Mouse (Mus musculus) limb, embryonic 11.5 days (tissue): ENCODE results near the gene Prkce. TPM values are rescaled to one million over a fixed set of nuclear protein-coding genes. Genes with fewer than 3 reads are reported as not detected.

Experiments
- ATAC-seq: fragments of 200-750 bp; cut with Nextera tagmentation; 2 replicates; pipeline ENCODE4 v1.8.0; 2017; ENCODE audit warnings: low read depth; ENCODE audit not compliant: insufficient number of reproducible peaks, low FRiP score, low TSS enrichment
- DNase-seq: peaks from one replicate; pipeline ENCODE4 v3.0.0-alpha.2; 2015; ENCODE audit warnings: low spot score
- H3K27ac ChIP-seq: fragments of 300-500 bp; sonication (generic); replicated peaks from 2 replicates; pipeline ENCODE4 v1.5.1; 2014; ENCODE audit warnings: low read depth, mild to moderate bottlenecking, low read length
- H3K27me3 ChIP-seq: fragments of 300-500 bp; sonication (generic); 2 replicates; pipeline ENCODE4 v1.6.1; 2014; ENCODE audit warnings: mild to moderate bottlenecking, low read length, mixed read lengths; ENCODE audit not compliant: control insufficient read depth, insufficient read depth
- H3K36me3 ChIP-seq: fragments of 300-500 bp; sonication (generic); 2 replicates; pipeline ENCODE4 v1.6.1; 2014; ENCODE audit warnings: mild to moderate bottlenecking, low read length, moderate library complexity, mixed read lengths; ENCODE audit not compliant: control insufficient read depth, insufficient read depth
- H3K4me1 ChIP-seq: fragments of 300-500 bp; sonication (generic); 2 replicates; pipeline ENCODE4 v1.6.1; 2014; ENCODE audit warnings: low read length, mixed read lengths; ENCODE audit not compliant: control insufficient read depth, insufficient read depth
- H3K4me2 ChIP-seq: fragments of 300-500 bp; sonication (generic); 2 replicates; pipeline ENCODE4 v1.6.1; 2014; ENCODE audit warnings: low read depth, mild to moderate bottlenecking, moderate library complexity; ENCODE audit not compliant: severe bottlenecking
- H3K4me3 ChIP-seq: fragments of 300-500 bp; sonication (generic); 2 replicates; pipeline ENCODE4 v1.5.1; 2014; ENCODE audit warnings: low read depth, low read length
- H3K9ac ChIP-seq: fragments of 300-500 bp; sonication (generic); 2 replicates; pipeline ENCODE4 v1.6.1; 2014; ENCODE audit warnings: mild to moderate bottlenecking, low read length
- H3K9me3 ChIP-seq: fragments of 300-500 bp; sonication (generic); 2 replicates; pipeline ENCODE4 v1.6.1; 2016; ENCODE audit warnings: low read length; ENCODE audit not compliant: control insufficient read depth
- WGBS: fragments of 180-500 bp; shearing (Covaris S2); extraction: QIAGEN DNeasy Blood & Tissue Kit; methylation state at CpG from one replicate; pipeline ENCODE4 v1.1.7; 2014; 5-methylcytosine and 5-hydroxymethylcytosine counted together
- polyA plus RNA-seq: library from polyadenylated mRNA; unstranded; fragments of >200 nt; fragmentation: Nextera tagmentation; extraction: Ambion mirVana; gene quantifications from 2 replicates; pipeline ENCODE4 v1.2.1, GENCODE M21; 2014

Gene Prkce
- polyA plus RNA-seq, 1 experiment from 2014 or later: 5.1 TPM

- Histone ChIP-seq H3K27me3 (no peaks in the 10 kb centered on the region), H3K4me3 (no peak overlapping the region), H3K9me3 (no peaks in the 10 kb centered on the region), H3K36me3 (no peaks in the 10 kb centered on the region), H3K9ac (no peak overlapping the region), H3K4me2 (no peak overlapping the region), H3K27ac (no peak overlapping the region), H3K4me1 (peaks cover 13% of the 10 kb centered on the region)
- ATAC-seq (no peak), DNase-seq (no peak)
- WGBS: 89% methylated on average over 7 of the region's 7 CpGs
These were observed 157.2 kb downstream of the Prkce start for GRCm38 (mm10) chr17:86324756-86325155.

- H3K9ac ChIP-seq: no peak overlapping the region
- H3K9me3 ChIP-seq: no peaks in the 10 kb centered on the region
- DNase-seq (no peak), ATAC-seq (no peak)
- WGBS: 84% methylated on average over 10 of the region's 10 CpGs
- no peaks in the 10 kb centered on the region for H3K36me3 ChIP-seq
- H3K27me3 ChIP-seq: no peaks in the 10 kb centered on the region
- no peak overlapping the region for H3K27ac ChIP-seq
- peaks cover 17% of the 10 kb centered on the region for H3K4me1 ChIP-seq
- H3K4me3 ChIP-seq: no peak overlapping the region
- no peak overlapping the region for H3K4me2 ChIP-seq
These were observed 157.7 kb downstream of the Prkce start for GRCm38 (mm10) chr17:86325317-86325716.

GRCm38 (mm10) chr17:86327958-86328357 is 160.4 kb downstream of the Prkce start:
- WGBS: 71% methylated on average over 4 of the region's 4 CpGs
- DNase-seq: no peak
- no peak overlapping the region for H3K4me2 ChIP-seq
- H3K4me1 ChIP-seq: peaks cover 28% of the 10 kb centered on the region
- no peaks in the 10 kb centered on the region for H3K9me3 ChIP-seq
- ATAC-seq: no peak
- H3K27me3 ChIP-seq: no peaks in the 10 kb centered on the region
- no peak overlapping the region for H3K27ac ChIP-seq
- no peaks in the 10 kb centered on the region for H3K36me3 ChIP-seq
- H3K9ac ChIP-seq: no peak overlapping the region
- no peak overlapping the region for H3K4me3 ChIP-seq

GRCm38 (mm10) chr17:86329273-86330075 is 161.9 kb downstream of the Prkce start:
- WGBS: 22% methylated on average over 16 of the region's 16 CpGs
- H3K9me3 ChIP-seq: no peaks in the 10 kb centered on the region

GRCm38 (mm10) chr17:86330076-86330955 is 162.7 kb downstream of the Prkce start:
- H3K4me1 ChIP-seq: peaks cover 28% of the 10 kb centered on the region
- WGBS: 42% methylated on average over 16 of the region's 16 CpGs
- 0 out of 2 replicates have a peak overlapping the region, but pooled peaks have one; percentile 15 for H3K27ac ChIP-seq
- H3K27me3 ChIP-seq: no peaks in the 10 kb centered on the region
- no peaks in the 10 kb centered on the region for H3K36me3 ChIP-seq
- no peak overlapping the region for H3K4me2 ChIP-seq
- H3K4me3 ChIP-seq: no peak overlapping the region
- no peak overlapping the region for H3K9ac ChIP-seq
- ATAC-seq (peak; percentile 52; the same call in 1 of the 2 replicates), DNase-seq (peak; percentile 49)
- no peaks in the 10 kb centered on the region for H3K9me3 ChIP-seq

More at GRCm38 (mm10) chr17:86329273-86330075, 161.9 kb downstream of the Prkce start:
- ATAC-seq (peak; percentile 41; the same call in 1 of the 2 replicates), DNase-seq (no peak)
- no peaks in the 10 kb centered on the region for H3K36me3 ChIP-seq
- no peak overlapping the region for H3K9ac ChIP-seq
- H3K27ac ChIP-seq: no peak overlapping the region
- H3K4me1 ChIP-seq: peaks cover 28% of the 10 kb centered on the region
- no peaks in the 10 kb centered on the region for H3K27me3 ChIP-seq
- H3K4me3 ChIP-seq: no peak overlapping the region
- H3K4me2 ChIP-seq: peak overlapping the region; percentile 21; the same call in 1 of the 2 replicates

GRCm38 (mm10) chr17:86331835-86332234 is 164.2 kb downstream of the Prkce start:
- no peak overlapping the region for H3K4me2 ChIP-seq
- peaks cover 33% of the 10 kb centered on the region for H3K4me1 ChIP-seq

GRCm38 (mm10) chr17:86334990-86335389 is 167.4 kb downstream of the Prkce start:
- Histone ChIP-seq H3K27me3 (no peaks in the 10 kb centered on the region), H3K9me3 (no peaks in the 10 kb centered on the region), H3K4me1 (peaks cover 23% of the 10 kb centered on the region), H3K4me2 (no peak overlapping the region), H3K27ac (no peak overlapping the region), H3K36me3 (no peaks in the 10 kb centered on the region), H3K4me3 (no peak overlapping the region), H3K9ac (no peak overlapping the region)
- 88% methylated on average over 4 of the region's 4 CpGs for WGBS
- ATAC-seq (no peak), DNase-seq (no peak)

More at GRCm38 (mm10) chr17:86331835-86332234, 164.2 kb downstream of the Prkce start:
- no peak for DNase-seq
- Histone ChIP-seq H3K4me3 (no peak overlapping the region), H3K27ac (no peak overlapping the region), H3K9me3 (no peaks in the 10 kb centered on the region), H3K36me3 (no peaks in the 10 kb centered on the region), H3K9ac (0 out of 2 replicates have a peak overlapping the region, but pooled peaks have one; percentile 24), H3K27me3 (no peaks in the 10 kb centered on the region)
- whole genome bisulfite sequencing: 79% methylated on average over 8 of the region's 8 CpGs
- ATAC-seq: no peak

- 0 out of 2 replicates have a peak, but pooled peaks have one; percentile 47 for ATAC-seq
- no peak for DNase-seq
- 65% methylated on average over 4 of the region's 4 CpGs for WGBS
These were observed 169.1 kb downstream of the Prkce start for GRCm38 (mm10) chr17:86336652-86337073.

More at GRCm38 (mm10) chr17:86336652-86337073, 169.1 kb downstream of the Prkce start:
- no peaks in the 10 kb centered on the region for H3K9me3 ChIP-seq
- no peaks in the 10 kb centered on the region for H3K36me3 ChIP-seq
- no peak overlapping the region for H3K9ac ChIP-seq
- H3K27ac ChIP-seq: no peak overlapping the region
- no peaks in the 10 kb centered on the region for H3K27me3 ChIP-seq
- no peak overlapping the region for H3K4me3 ChIP-seq
- H3K4me2 ChIP-seq: no peak overlapping the region
- peaks cover 10% of the 10 kb centered on the region; the same call in 1 of the 2 replicates for H3K4me1 ChIP-seq
